Comparison of ENCODE assay signal across 9 mouse cellular contexts in genomic region chr14:22807324-22807723, GRCm38 (mm10).
DNase-seq lines count a peak whose midpoint lies in the region; ATAC-seq and TF ChIP-seq lines count a peak whose summit lies in the region.
"Had no signal": no experiment of that assay in that cellular context is flagged by ENCODE, and none has a peak within 500 bp of the region (broad histone marks: within the 10 kb centered on the region; RNA-seq: fewer than 3 reads in every experiment).

No protein-coding gene starts in this region.

- DNase-seq in heart, postnatal 0 days (ENCODE audit: low spot score) = no peak
- no peak for DNase-seq in heart, adult 2 months
- DNase-seq in embryo, embryonic 10.5 days (ENCODE audit: low spot score) = peak; percentile 80
- no peak for DNase-seq in hindbrain, embryonic 10.5 days (ENCODE audit: low spot score)
- no peak for DNase-seq in cerebellum, adult 2 months
- DNase-seq in cerebellum, postnatal 10 days = no peak
- DNase-seq in MN1 (ENCODE audit: low spot score) = no peak

- H3K27me3 ChIP-seq in heart, postnatal 0 days (ENCODE audit: control insufficient read depth, insufficient read depth, low read length) = peaks cover 4% of the 10 kb centered on the region; the same call in 1 of the 2 replicates
- H3K27me3 ChIP-seq in heart, adult 2 months (ENCODE audit: control insufficient read depth, insufficient read depth, low read length) = no peaks in the 10 kb centered on the region
- peaks cover 31% of the 10 kb centered on the region for H3K27me3 ChIP-seq in hindbrain, embryonic 10.5 days (ENCODE audit: insufficient read depth, poor library complexity, severe bottlenecking)
- H3K27me3 ChIP-seq in midbrain, embryonic 13.5 days = peaks cover 45% of the 10 kb centered on the region
- H3K27me3 ChIP-seq in cerebellum, adult 2 months (ENCODE audit: control insufficient read depth, insufficient read depth, low read length) = no peaks in the 10 kb centered on the region; the same call in 1 of the 2 replicates
- H3K27me3 ChIP-seq: liver, embryonic 15.5 days had no signal

- H3K36me3 ChIP-seq in heart, postnatal 0 days (replicated peaks; ENCODE audit: control insufficient read depth, insufficient read depth, low read length) = no peaks in the 10 kb centered on the region
- no peaks in the 10 kb centered on the region for H3K36me3 ChIP-seq in heart, adult 2 months (ENCODE audit: control insufficient read depth, insufficient read depth, low read length)
- H3K36me3 ChIP-seq in hindbrain, embryonic 10.5 days = no peaks in the 10 kb centered on the region
- no peaks in the 10 kb centered on the region for H3K36me3 ChIP-seq in midbrain, embryonic 13.5 days
- H3K36me3 ChIP-seq: liver, embryonic 15.5 days had no signal

- WGBS in heart, postnatal 0 days = 26% methylated on average over 3 of the region's 3 CpGs
- WGBS in heart, adult 2 months = 39% methylated on average over 3 of the region's 3 CpGs
- 2% methylated on average over 3 of the region's 3 CpGs for WGBS in hindbrain, embryonic 10.5 days
- WGBS in midbrain, embryonic 13.5 days = 0% methylated on average over 3 of the region's 3 CpGs
- 63% methylated on average over 3 of the region's 3 CpGs for WGBS in cerebellum, adult 2 months

- no peak overlapping the region for H3K4me3 ChIP-seq in heart, postnatal 0 days (ENCODE audit: low read depth, low read length)
- H3K4me3 ChIP-seq in heart, adult 2 months = no peak overlapping the region
- peak overlapping the region; percentile 46 for H3K4me3 ChIP-seq in hindbrain, embryonic 10.5 days
- no peak overlapping the region for H3K4me3 ChIP-seq in midbrain, embryonic 13.5 days (replicated peaks)
- H3K4me3 ChIP-seq in cerebellum, adult 2 months (replicated peaks; ENCODE audit: insufficient read depth, low read depth, low read length) = no peak overlapping the region
- H3K4me3 ChIP-seq: liver, embryonic 15.5 days had no signal

- TF ChIP-seq CTCF in heart, postnatal 0 days (IDR thresholded peaks at IDR 0.05; ENCODE audit: low read depth) = no peak
- TF ChIP-seq CTCF in heart, adult 2 months (IDR thresholded peaks at IDR 0.05) = no peak
- no peak for TF ChIP-seq CTCF in cerebellum, adult 2 months (IDR thresholded peaks at IDR 0.05; ENCODE audit: borderline replicate concordance, insufficient read depth, low read depth, low read length)

- no peak for TF ChIP-seq EP300 in heart, postnatal 0 days (IDR thresholded peaks at IDR 0.05; ENCODE audit: low read depth)
- no peak for TF ChIP-seq EP300 in heart, adult 2 months (IDR thresholded peaks at IDR 0.05; ENCODE audit: insufficient read depth, low read depth, low read length)

- no peak for TF ChIP-seq POLR2A in heart, adult 2 months (IDR thresholded peaks at IDR 0.05; ENCODE audit: insufficient read depth, low read depth, low read length)
- no peak for TF ChIP-seq POLR2A in cerebellum, adult 2 months (IDR thresholded peaks at IDR 0.05; ENCODE audit: borderline replicate concordance, insufficient read depth, low read length)

- no peaks in the 10 kb centered on the region for H3K79me2 ChIP-seq in heart, adult 2 months (replicated peaks; ENCODE audit: control insufficient read depth, insufficient read depth, low read length)

- peaks cover 4% of the 10 kb centered on the region; the same call in 1 of the 2 replicates for H3K4me1 ChIP-seq in heart, postnatal 0 days (ENCODE audit: control insufficient read depth, insufficient read depth)
- peaks cover 13% of the 10 kb centered on the region for H3K4me1 ChIP-seq in heart, adult 2 months (ENCODE audit: control insufficient read depth, insufficient read depth, low read length)
- peaks cover 39% of the 10 kb centered on the region for H3K4me1 ChIP-seq in hindbrain, embryonic 10.5 days (replicated peaks)
- peaks cover 28% of the 10 kb centered on the region for H3K4me1 ChIP-seq in midbrain, embryonic 13.5 days (replicated peaks)
- no peaks in the 10 kb centered on the region for H3K4me1 ChIP-seq in cerebellum, adult 2 months (ENCODE audit: control insufficient read depth, insufficient read depth, low read length)
- H3K4me1 ChIP-seq: liver, embryonic 15.5 days had no signal

- H3K9me3 ChIP-seq in heart, postnatal 0 days (replicated peaks; ENCODE audit: control insufficient read depth, low read length) = no peaks in the 10 kb centered on the region
- H3K9me3 ChIP-seq in hindbrain, embryonic 10.5 days = no peaks in the 10 kb centered on the region
- no peaks in the 10 kb centered on the region for H3K9me3 ChIP-seq in midbrain, embryonic 13.5 days
- H3K9me3 ChIP-seq: liver, embryonic 15.5 days had no signal

- no peak for ATAC-seq in heart, postnatal 0 days (ENCODE audit: insufficient read depth, low read depth)
- peak; percentile 44; the same call in 1 of the 2 replicates for ATAC-seq in midbrain, embryonic 13.5 days

- H3K27ac ChIP-seq in heart, postnatal 0 days (ENCODE audit: low read depth) = no peak overlapping the region
- no peak overlapping the region for H3K27ac ChIP-seq in heart, adult 2 months
- peak overlapping the region; percentile 76 for H3K27ac ChIP-seq in hindbrain, embryonic 10.5 days
- no peak overlapping the region; the same call in 1 of the 2 replicates for H3K27ac ChIP-seq in midbrain, embryonic 13.5 days
- H3K27ac ChIP-seq in cerebellum, adult 2 months (ENCODE audit: insufficient read depth, low read length) = no peak overlapping the region
- H3K27ac ChIP-seq: liver, embryonic 15.5 days had no signal

- intact Hi-C loops in heart, adult 2 months (cut with DNase I) = loop anchor here (10.0 kb wide), 1 partner anchor 823 kb away; the partner anchor contains the start of gene Zfp503

- H3K4me2 ChIP-seq in heart, postnatal 0 days (ENCODE audit: low read depth, low read length) = peak overlapping the region; percentile 50; the same call in 1 of the 2 replicates
- H3K4me2 ChIP-seq in midbrain, embryonic 13.5 days (replicated peaks) = peak overlapping the region; percentile 55

- H3K9ac ChIP-seq in heart, postnatal 0 days (replicated peaks; ENCODE audit: low read depth, low read length) = no peak overlapping the region
- H3K9ac ChIP-seq in heart, adult 2 months (ENCODE audit: low read depth, low read length) = no peak overlapping the region
- no peak overlapping the region for H3K9ac ChIP-seq in midbrain, embryonic 13.5 days (replicated peaks)
- H3K9ac ChIP-seq: liver, embryonic 15.5 days had no signal
